In genomic region chr17:75472379-75472778, GRCm38 (mm10) we compare ENCODE assay signal across 10 mouse cellular contexts. TPM values are rescaled to one million over a fixed set of nuclear protein-coding genes. Genes with fewer than 3 reads are reported as not detected.
DNase-seq lines count a peak whose midpoint lies in the region; ATAC-seq and TF ChIP-seq lines count a peak whose summit lies in the region.
"Had no signal": no experiment of that assay in that cellular context is flagged by ENCODE, and none has a peak within 500 bp of the region (broad histone marks: within the 10 kb centered on the region; RNA-seq: fewer than 3 reads in every experiment).

No protein-coding gene starts in this region.

- 42% methylated on average over 2 of the region's 2 CpGs for WGBS in embryonic facial prominence, embryonic 13.5 days
- WGBS in embryonic facial prominence, embryonic 10.5 days: 88% methylated on average over 2 of the region's 2 CpGs
- 87% methylated on average over 2 of the region's 2 CpGs for WGBS in midbrain, embryonic 10.5 days

- no peak for DNase-seq in embryonic facial prominence, embryonic 10.5 days (ENCODE audit: low spot score)
- DNase-seq in layer of hippocampus, adult 2 months (ENCODE audit: low spot score in 2 of 2): no peak
- no peak for DNase-seq in layer of hippocampus, adult 9-11 months
- peak; percentile 36 to 58 for DNase-seq in heart, adult 9 months (ENCODE audit: low spot score in 2 of 2)
- DNase-seq in lung, postnatal 36 days: peak; percentile 51
- no peak for DNase-seq in cerebellum, postnatal 36 days
- DNase-seq in midbrain, embryonic 10.5 days (ENCODE audit: low spot score): no peak
- DNase-seq: cerebellum, adult 18-20 months had no signal

- TF ChIP-seq CTCF in layer of hippocampus, adult 2 months (conservative IDR thresholded peaks at IDR 0.05): no peak

- H3K9ac ChIP-seq in embryonic facial prominence, embryonic 13.5 days: no peak overlapping the region
- H3K9ac ChIP-seq: liver, embryonic 15.5 days had no signal

- no peaks in the 10 kb centered on the region for H3K9me3 ChIP-seq in embryonic facial prominence, embryonic 13.5 days
- no peaks in the 10 kb centered on the region for H3K9me3 ChIP-seq in embryonic facial prominence, embryonic 10.5 days
- H3K9me3 ChIP-seq in midbrain, embryonic 10.5 days (replicated peaks): no peaks in the 10 kb centered on the region
- H3K9me3 ChIP-seq: liver, embryonic 15.5 days had no signal

- peak overlapping the region; percentile 19; the same call in 1 of the 2 replicates for H3K27ac ChIP-seq in embryonic facial prominence, embryonic 13.5 days
- no peak overlapping the region for H3K27ac ChIP-seq in embryonic facial prominence, embryonic 10.5 days (replicated peaks)
- H3K27ac ChIP-seq in layer of hippocampus, adult 2 months: peak overlapping the region; percentile 63; the same call in 1 of the 2 replicates
- no peak overlapping the region for H3K27ac ChIP-seq in midbrain, embryonic 10.5 days (replicated peaks)
- H3K27ac ChIP-seq: liver, embryonic 15.5 days had no signal

- no peak for ATAC-seq in embryonic facial prominence, embryonic 13.5 days (ENCODE audit: insufficient number of reproducible peaks, insufficient read depth, low FRiP score, low TSS enrichment, low read depth)

- no peak overlapping the region for H3K4me3 ChIP-seq in embryonic facial prominence, embryonic 13.5 days
- no peak overlapping the region for H3K4me3 ChIP-seq in embryonic facial prominence, embryonic 10.5 days
- H3K4me3 ChIP-seq in layer of hippocampus, adult 2 months: no peak overlapping the region
- H3K4me3 ChIP-seq in midbrain, embryonic 10.5 days: no peak overlapping the region
- H3K4me3 ChIP-seq: liver, embryonic 15.5 days had no signal

- H3K4me2 ChIP-seq in embryonic facial prominence, embryonic 13.5 days: no peak overlapping the region
- H3K4me2 ChIP-seq: liver, embryonic 15.5 days had no signal

- H3K4me1 ChIP-seq in embryonic facial prominence, embryonic 13.5 days: peaks cover 10% of the 10 kb centered on the region
- no peaks in the 10 kb centered on the region for H3K4me1 ChIP-seq in embryonic facial prominence, embryonic 10.5 days
- H3K4me1 ChIP-seq in midbrain, embryonic 10.5 days: no peaks in the 10 kb centered on the region

- no peaks in the 10 kb centered on the region for H3K27me3 ChIP-seq in embryonic facial prominence, embryonic 13.5 days
- H3K27me3 ChIP-seq in embryonic facial prominence, embryonic 10.5 days (replicated peaks; ENCODE audit: low read depth, poor library complexity, severe bottlenecking): no peaks in the 10 kb centered on the region
- H3K27me3 ChIP-seq in midbrain, embryonic 10.5 days (ENCODE audit: low read depth, poor library complexity, severe bottlenecking): no peaks in the 10 kb centered on the region
- H3K27me3 ChIP-seq: liver, embryonic 15.5 days had no signal

- H3K36me3 ChIP-seq in embryonic facial prominence, embryonic 13.5 days: no peaks in the 10 kb centered on the region
- H3K36me3 ChIP-seq in embryonic facial prominence, embryonic 10.5 days (replicated peaks): no peaks in the 10 kb centered on the region
- no peaks in the 10 kb centered on the region for H3K36me3 ChIP-seq in midbrain, embryonic 10.5 days
- H3K36me3 ChIP-seq: liver, embryonic 15.5 days had no signal

RNA-seq across cellular contexts. Expression of gene Rasgrp3, which starts 36.7 kb away (rescaled TPM):
- 10.1 and 10.7 TPM in 2 replicates for polyA plus RNA-seq in embryonic facial prominence, embryonic 13.5 days (2015; fragmentation: Nextera tagmentation; extraction: Ambion mirVana)
- 5.5 and 6.0 TPM in 2 replicates for polyA plus RNA-seq in embryonic facial prominence, embryonic 10.5 days (2016; fragmentation: Nextera tagmentation; extraction: Ambion mirVana)
- total RNA-seq in layer of hippocampus, adult 2 months (2021): 10 to 100 TPM in 1 of 2 experiments, 1 to 10 TPM in 1; 8.3 to 10.5 TPM
- polyA plus RNA-seq in midbrain, embryonic 10.5 days (2016; fragmentation: Nextera tagmentation; extraction: Ambion mirVana): 6.3 and 7.5 TPM in 2 replicates

Comparison
In these comparisons a context has a peak if more than half of its experiments do, and no peak if none do; other contexts are left out.
1. H3K27ac ChIP-seq: peak in embryonic facial prominence, embryonic 13.5 days (single experiment) and layer of hippocampus, adult 2 months (single experiment); none in embryonic facial prominence, embryonic 10.5 days (single experiment) and midbrain, embryonic 10.5 days (single experiment).
2. DNase-seq: peak in heart, adult 9 months (2 of 2) and lung, postnatal 36 days (single experiment); none in embryonic facial prominence, embryonic 10.5 days (single experiment), layer of hippocampus, adult 2 months (0 of 2), layer of hippocampus, adult 9-11 months (single experiment), cerebellum, postnatal 36 days (0 of 2) and midbrain, embryonic 10.5 days (single experiment).